Mouse (Mus musculus): ENCODE data around the gene Dnaja2.

The Dnaja2 gene

DNA sequence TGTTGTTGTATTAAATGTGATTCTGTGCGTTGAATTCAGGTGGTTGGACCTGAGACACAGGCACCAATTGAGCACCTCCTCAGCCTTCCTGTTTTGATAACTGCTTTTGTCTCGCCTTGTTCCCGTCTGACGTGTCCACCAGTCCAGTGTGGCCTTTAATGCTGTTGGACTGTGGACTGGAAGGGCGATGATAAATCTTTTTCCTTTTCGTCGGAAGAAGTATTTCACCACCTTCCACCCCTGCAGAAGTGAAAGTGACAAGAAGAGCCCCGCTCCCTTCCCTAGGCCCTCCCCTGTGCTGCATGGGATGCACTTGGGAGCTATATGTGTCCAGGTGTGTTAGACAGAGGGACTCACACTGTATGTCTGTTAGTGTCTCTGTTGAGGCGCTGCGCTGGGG is 54.7 kb downstream of the Dnaja2 start:
- DNase-seq (ENCODE audit: low spot score) = no peak

- no peak for DNase-seq (ENCODE audit: low spot score)
Observed at GRCm38 (mm10) chr8:85498577-85498976, 56.6 kb downstream of the Dnaja2 start.

- no peak for DNase-seq (ENCODE audit: low spot score)
Observed at GRCm38 (mm10) chr8:85496778-85497177, 58.4 kb downstream of the Dnaja2 start.

GRCm38 (mm10) chr8:85496125-85496524 is 59.0 kb downstream of the Dnaja2 start:
- DNase-seq (ENCODE audit: low spot score) = no peak

GRCm38 (mm10) chr8:85492940-85493931 is 61.9 kb downstream of the Dnaja2 start:
- DNase-seq (ENCODE audit: low spot score) = peak; percentile 48

DNA sequence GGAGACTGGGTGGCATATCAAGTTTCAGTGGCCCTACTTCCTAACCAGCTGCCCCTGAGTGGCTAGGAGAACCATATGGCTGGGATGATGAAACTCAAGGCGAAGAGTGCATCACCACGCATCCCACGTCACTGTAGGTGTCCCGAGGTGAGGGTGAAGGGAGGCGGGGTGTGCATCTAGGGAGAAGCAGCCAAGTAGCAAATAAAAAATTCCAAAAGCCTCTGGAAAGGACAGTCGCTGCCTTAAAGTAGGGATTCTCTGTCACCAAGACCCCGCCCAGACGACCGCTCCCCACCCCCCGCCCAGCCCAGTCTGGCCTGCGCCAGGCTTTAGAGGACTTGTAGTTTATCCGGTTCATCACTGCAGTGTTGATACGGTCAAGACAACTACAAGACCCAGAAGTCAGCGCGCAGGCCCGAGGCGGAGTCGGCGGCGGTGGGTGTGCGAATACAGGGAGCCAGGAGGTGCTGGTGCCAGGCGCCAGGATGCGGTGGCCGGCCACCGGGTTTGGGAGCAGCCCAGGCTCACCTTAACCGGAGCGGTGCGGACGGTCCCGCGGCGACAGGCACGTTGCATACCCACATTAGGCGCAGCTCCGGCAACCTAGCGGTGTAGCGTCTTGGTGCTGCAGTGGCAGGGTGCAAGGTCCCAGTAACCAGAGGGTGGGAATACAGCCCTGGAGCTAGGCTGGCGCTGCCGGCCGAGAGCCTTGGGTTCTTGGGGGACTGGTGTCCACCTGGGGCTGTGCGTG is 62.8 kb downstream of the Dnaja2 start, which contains the start of gene Gpt2:
Gene Gpt2, plus strand, starts transcription at position 452 of the 751 bp plus-strand sequence.
- DNase-seq (ENCODE audit: low spot score) = peak; percentile 96

DNA sequence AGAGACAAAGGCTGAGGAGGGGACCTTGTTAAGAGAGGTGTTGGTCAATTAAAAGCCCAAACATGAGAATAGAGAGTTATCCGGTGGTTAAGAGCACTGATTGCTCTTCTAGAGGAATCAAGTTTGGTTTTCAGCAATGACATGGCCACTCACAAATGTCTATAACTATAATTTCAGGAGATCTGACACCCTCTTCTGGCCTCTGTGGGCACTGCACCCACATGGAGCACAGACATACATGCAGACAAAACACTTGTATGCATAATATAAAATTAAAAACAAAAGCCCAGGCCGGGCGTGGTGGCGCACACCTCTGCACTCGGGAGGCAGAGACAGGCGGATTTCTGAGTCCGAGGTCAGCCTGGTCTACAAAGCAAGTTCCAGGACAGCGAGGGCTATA is 65.6 kb downstream of the Dnaja2 start:
- no peak for DNase-seq (ENCODE audit: low spot score)

DNA sequence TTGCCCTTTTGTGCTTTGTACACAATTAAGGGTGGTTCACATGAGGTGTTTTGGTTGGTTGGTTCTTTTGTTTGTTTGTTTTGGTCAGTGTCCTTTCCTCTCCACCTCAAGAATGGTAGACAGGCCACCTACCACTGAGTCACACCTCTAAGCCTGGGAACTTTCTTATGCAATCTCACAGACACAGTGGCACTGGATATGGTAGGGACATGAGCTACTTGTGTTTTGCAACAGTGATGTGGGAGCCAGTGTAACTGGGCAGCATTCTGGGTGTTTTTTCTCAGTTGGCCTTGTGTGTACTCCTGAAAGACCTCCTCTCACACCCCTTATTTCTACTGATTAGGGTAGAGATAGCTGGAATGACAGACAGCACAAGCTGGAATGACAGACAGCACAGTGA is 66.5 kb downstream of the Dnaja2 start:
- DNase-seq (ENCODE audit: low spot score) = no peak

GRCm38 (mm10) chr8:85487906-85488620 is 67.1 kb downstream of the Dnaja2 start:
- DNase-seq (ENCODE audit: low spot score) = no peak

Data from embryo, embryonic 10.5 days (tissue).